Mouse (Mus musculus): ENCODE measurements around the gene 9230112D13Rik. TPM values are rescaled to one million over a fixed set of nuclear protein-coding genes. Genes with fewer than 3 reads are reported as not detected.

The 9230112D13Rik gene
- total RNA-seq (2022) = not detected

DNA sequence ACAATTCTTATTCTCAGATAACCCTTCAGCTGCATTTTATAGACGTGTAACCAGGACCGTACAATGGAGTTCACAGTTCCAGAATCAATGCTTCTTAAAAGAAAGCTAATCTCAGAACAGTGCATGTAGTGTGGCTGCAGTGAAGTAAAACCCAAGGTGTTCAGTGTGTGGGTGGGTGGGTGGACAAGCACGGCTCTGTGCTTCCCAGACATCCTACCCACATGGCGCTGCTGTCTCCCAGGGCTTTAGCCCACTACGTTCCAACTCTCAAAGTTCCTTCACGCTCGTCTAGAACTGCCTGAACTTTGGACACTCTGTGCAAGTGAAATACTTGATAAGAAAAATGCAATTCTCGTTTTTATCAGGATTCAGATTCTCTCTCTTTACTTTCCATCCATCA is at the start of gene 9230112D13Rik:
Gene 9230112D13Rik (minus strand): TSS at position 101 of the 400 bp plus-strand sequence.
- DNase-seq (ENCODE audit: low spot score in 2 of 2) = no peak

GRCm38 (mm10) chr14:34571610-34572387 is 49.2 kb upstream of the 9230112D13Rik start:
- DNase-seq (ENCODE audit: low spot score in 2 of 2) = no peak

GRCm38 (mm10) chr14:34570903-34571302 is 48.3 kb upstream of the 9230112D13Rik start:
- no peak for DNase-seq (ENCODE audit: low spot score in 2 of 2)

DNA sequence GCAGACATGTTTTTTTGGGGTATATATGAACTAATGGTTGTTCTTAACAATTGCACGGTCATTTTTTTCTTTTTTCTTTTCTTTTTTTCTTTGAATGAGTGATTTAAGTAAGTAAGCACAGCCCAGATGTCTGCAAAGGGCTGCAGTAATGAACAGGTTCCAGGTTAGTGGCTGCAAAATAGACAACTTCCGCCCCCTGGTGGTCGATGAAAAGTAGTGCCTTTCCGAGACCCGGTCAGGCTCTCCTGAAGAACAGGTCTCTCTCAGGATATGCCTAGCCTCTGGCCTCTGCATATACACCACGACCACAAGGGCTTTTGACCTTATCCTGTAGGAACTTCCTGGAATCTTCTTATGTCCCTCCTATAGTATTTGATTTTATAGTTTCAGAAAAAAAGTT is 47.7 kb upstream of the 9230112D13Rik start:
- DNase-seq (ENCODE audit: low spot score in 2 of 2) = no peak

GRCm38 (mm10) chr14:34569534-34570194 is 47.1 kb upstream of the 9230112D13Rik start:
- no peak for DNase-seq (ENCODE audit: low spot score in 2 of 2)

GRCm38 (mm10) chr14:34568626-34569025 is 46.0 kb upstream of the 9230112D13Rik start:
- DNase-seq (ENCODE audit: low spot score in 2 of 2) = no peak

DNA sequence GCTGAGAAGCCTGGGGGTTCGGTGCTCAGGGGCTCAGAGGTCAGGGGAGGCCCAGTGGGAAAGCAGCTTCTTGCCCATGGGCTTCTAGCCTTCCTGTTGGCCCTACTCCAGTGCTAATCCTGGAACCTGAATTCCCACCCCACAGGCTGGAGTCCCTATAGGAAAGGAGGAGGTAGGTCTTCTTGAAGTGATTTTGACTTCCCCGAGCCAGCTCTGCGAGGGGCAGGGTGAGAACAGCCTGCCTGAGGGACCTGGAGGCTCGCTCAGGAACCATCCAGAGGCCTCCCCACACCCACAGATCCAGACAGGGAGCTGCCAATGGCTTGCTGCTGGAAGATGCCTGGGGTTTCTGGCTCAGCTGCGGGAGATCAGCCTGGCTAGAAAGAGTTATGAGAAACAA is 45.1 kb upstream of the 9230112D13Rik start:
- no peak for DNase-seq (ENCODE audit: low spot score in 2 of 2)

- DNase-seq (ENCODE audit: low spot score in 2 of 2) = no peak
Observed at GRCm38 (mm10) chr14:34566530-34566929, 43.9 kb upstream of the 9230112D13Rik start.

- peak in 1 of 2 experiments; percentile 67 for DNase-seq (ENCODE audit: low spot score in 2 of 2)
Observed at GRCm38 (mm10) chr14:34565711-34566110, 43.1 kb upstream of the 9230112D13Rik start.

- DNase-seq (ENCODE audit: low spot score in 2 of 2) = no peak
Observed at GRCm38 (mm10) chr14:34564646-34565045, 42.0 kb upstream of the 9230112D13Rik start.

DNA sequence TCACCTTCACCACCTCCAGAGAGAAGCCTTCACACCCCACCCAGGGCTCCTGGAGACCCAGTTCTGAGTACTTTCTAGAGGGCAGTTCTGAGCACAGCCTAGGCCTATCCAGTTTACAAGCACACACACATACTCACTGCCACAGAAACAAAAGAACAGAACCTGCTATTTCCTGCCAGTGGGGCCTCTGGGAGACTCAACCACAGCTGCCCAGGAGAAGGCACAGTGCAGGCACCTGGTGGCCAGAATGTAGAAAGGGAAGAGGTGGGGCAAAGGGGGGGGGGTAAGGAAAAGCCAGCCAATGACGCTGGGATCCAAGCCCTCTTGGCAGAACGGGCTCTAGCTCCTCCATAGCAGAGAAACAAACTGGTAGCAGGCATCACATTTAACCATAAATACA is 39.8 kb upstream of the 9230112D13Rik start:
- DNase-seq (ENCODE audit: low spot score in 2 of 2) = no peak

GRCm38 (mm10) chr14:34561647-34562046 is 39.0 kb upstream of the 9230112D13Rik start:
- no peak for DNase-seq (ENCODE audit: low spot score in 2 of 2)

DNA sequence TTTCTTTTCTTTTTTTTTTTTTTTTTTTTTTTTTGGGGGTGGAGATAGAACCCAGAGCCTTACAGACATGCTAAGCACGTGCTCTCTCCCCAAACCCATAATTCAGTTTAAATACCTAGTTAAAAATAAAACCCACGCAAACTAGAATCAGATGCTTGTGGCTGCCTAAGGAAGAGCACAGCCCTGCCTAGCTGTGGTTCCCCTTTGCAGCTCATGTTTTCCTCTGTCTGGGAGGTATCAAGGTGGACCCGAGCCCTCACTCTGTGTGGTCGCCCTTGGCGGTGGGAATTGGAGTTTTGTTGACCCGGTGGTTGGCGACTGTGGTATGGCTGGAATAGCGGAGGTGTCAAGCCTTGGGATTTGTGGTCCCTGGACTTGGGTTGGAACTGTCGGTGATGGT is 36.3 kb upstream of the 9230112D13Rik start:
- no peak for DNase-seq (ENCODE audit: low spot score in 2 of 2)

DNA sequence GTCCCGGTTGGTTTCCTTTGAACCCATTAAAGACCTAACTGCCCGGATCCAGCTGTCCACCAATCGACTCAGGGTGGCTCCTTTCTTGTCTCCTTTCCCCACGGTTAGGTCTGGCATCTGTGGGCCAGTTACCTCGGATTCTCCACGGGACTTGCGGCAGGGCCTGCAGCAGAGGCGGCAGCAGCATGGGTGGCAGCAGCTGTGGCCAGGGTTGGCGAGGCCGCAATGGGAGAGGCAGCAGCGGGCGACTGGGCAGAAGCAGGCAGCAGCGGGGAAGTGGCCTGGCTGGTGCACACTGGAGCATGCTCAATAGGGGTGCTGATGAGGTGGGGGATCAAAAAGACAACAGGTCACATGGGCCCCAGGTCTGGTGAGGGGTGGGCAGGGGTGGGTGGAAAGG is 32.6 kb upstream of the 9230112D13Rik start:
- DNase-seq (ENCODE audit: low spot score in 2 of 2) = no peak

DNA sequence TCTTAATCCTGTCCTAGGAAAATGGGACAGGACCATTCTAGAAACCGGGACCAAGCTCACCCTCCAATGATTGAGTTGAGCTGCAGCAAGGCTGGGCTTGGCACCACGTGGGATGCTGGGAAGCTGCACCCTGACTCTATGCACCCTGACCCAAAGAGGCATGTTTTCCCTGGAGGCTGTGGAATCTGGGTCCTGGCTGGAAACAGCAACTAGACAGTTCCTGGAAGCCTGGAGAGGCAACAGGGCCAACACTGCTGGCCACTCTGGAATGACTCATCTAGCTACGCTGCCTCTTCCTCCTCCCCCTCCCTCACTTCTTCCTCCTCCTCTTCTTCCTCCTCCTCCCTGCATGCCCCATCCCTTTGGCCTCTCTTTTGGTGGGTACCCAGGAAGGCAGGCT is 31.4 kb upstream of the 9230112D13Rik start:
- no peak for DNase-seq (ENCODE audit: low spot score in 2 of 2)

DNA sequence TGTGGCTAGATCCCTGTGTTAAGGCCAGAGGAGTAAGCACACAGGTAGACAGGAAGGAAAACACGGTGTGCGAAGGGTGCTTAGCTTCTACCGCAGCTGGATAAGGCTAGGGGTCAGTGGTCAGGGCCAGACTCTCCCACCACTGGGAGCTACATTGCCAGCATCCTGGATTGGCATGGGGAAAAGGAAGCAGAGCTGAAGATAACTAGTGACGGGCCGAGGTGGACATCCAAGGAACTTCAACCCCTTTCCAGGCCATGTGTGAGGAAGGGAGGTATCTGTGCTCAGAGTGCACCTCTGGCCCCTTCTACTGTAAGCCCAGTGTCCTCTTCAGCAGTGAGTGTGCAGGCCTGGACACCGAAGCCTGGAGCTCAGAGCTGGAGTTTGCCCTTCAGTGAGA is 30.9 kb upstream of the 9230112D13Rik start:
- DNase-seq (ENCODE audit: low spot score in 2 of 2) = no peak

DNA sequence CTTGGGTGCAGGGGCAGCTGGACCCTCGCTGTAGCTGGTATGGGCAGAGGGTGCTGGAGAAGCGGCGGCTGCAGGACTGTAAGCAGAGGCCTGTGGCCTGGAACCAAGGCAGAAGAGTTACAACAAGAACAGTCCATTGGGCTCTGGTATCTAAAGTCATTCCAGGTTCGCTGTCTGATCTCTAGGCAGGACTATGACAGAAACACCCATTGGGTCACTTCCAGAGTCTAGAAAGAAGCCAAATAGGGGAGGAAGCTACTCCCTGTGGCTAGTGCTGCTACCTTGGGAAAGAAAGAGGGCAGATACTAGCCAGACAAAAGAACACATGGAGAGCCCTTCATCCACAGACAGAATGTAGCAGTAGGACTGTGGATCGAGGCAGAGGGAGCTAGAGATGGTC is 29.6 kb upstream of the 9230112D13Rik start:
- DNase-seq (ENCODE audit: low spot score in 2 of 2) = no peak

- peak; percentile 63 to 80 for DNase-seq (ENCODE audit: low spot score in 2 of 2)
Observed at GRCm38 (mm10) chr14:34549004-34549671, 26.5 kb upstream of the 9230112D13Rik start.

DNA sequence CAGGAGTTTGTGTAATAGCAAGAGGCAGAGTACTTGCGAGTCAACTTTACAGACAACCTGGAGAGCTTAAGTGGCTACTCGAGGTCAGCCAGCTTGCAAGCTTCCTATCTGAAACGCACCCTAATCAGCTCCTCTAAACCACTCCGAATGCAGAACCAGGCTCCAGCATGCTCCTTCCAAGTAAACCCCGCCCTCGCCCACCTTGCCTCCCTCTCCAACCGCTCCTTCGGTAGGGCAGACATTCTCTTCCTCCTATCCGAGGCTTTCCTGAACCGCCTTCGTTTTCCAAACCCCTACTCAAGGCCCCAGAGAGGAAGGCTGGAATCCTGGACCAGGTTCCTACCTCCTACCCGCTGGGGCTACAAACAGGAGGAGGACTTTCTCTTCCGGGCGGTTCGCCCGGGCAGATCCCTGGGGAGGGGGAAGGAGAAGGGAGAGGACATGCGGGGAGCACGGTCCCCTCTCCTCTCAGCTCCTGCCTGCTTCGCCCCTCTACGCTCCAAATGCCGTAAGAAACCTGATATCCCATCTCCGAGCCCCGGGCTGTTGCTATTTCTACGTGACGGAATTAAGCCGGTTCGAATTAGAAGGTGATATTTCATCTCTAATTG is 25.9 kb upstream of the 9230112D13Rik start:
- peak; percentile 59 to 80 for DNase-seq (ENCODE audit: low spot score in 2 of 2)

GRCm38 (mm10) chr14:34544545-34544944 is 21.9 kb upstream of the 9230112D13Rik start:
- no peak for DNase-seq (ENCODE audit: low spot score in 2 of 2)

- DNase-seq (ENCODE audit: low spot score in 2 of 2) = no peak
Observed at GRCm38 (mm10) chr14:34544001-34544400, 21.4 kb upstream of the 9230112D13Rik start.

DNA sequence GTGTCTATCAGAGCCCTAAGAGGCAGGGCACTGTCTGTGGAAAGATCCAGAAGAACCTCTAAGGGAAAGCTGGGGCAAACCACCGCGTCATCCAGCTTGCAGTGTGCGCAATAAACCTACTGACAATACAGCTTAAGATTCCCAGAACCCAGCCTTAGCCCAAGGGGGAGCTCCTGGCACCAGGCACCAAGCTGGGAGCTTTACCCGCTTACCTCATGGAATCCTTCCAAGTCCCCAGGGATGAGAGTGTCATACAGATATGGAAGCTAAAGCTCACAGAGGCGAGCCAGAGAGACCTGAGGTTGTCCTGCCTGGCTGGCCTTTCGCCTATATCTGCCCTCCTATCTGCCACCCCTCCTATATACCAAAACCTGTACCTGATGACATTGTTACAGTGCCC is 21.0 kb upstream of the 9230112D13Rik start:
- DNase-seq (ENCODE audit: low spot score in 2 of 2) = no peak

Data from gastrocnemius, adult 8-10 months (tissue).